Mouse (Mus musculus) limb, embryonic 15.5 days (tissue): ENCODE measurements around the gene Dhdh. TPM values are rescaled to one million over a fixed set of nuclear protein-coding genes. Genes with fewer than 3 reads are reported as not detected.
"Not testable (repeated sequence)": the region's sequence is repeated elsewhere in the genome, so short reads cannot be mapped to it uniquely, and the experiment has no call there.

Experiments used
- ATAC-seq: fragments of 200-750 bp; cut with Nextera tagmentation; 2 replicates; pipeline ENCODE4 v1.8.0; 2017; ENCODE audit warnings: low read depth, moderate TSS enrichment; ENCODE audit not compliant: insufficient number of reproducible peaks, low FRiP score, low TSS enrichment
- H3K27ac ChIP-seq: fragments of 300-500 bp; sonication (generic); 2 replicates; pipeline ENCODE4 v1.5.1; 2015; ENCODE audit warnings: moderate library complexity, mild to moderate bottlenecking, inconsistent platforms
- H3K27me3 ChIP-seq: fragments of 300-500 bp; sonication (generic); 2 replicates; pipeline ENCODE4 v1.6.1; 2015; ENCODE audit warnings: inconsistent platforms
- H3K36me3 ChIP-seq: fragments of 300-500 bp; sonication (generic); 2 replicates; pipeline ENCODE4 v1.6.1; 2015; ENCODE audit warnings: inconsistent platforms
- H3K4me1 ChIP-seq: fragments of 300-500 bp; sonication (generic); 2 replicates; pipeline ENCODE4 v1.6.1; 2015; ENCODE audit warnings: inconsistent platforms
- H3K4me2 ChIP-seq: fragments of 300-500 bp; sonication (generic); 2 replicates; pipeline ENCODE4 v1.6.1; 2015; ENCODE audit warnings: mild to moderate bottlenecking, inconsistent platforms
- H3K4me3 ChIP-seq: fragments of 300-500 bp; sonication (generic); 2 replicates; pipeline ENCODE4 v1.5.1; 2015; ENCODE audit warnings: mild to moderate bottlenecking, inconsistent platforms
- H3K9ac ChIP-seq: fragments of 300-500 bp; sonication (generic); 2 replicates; pipeline ENCODE4 v1.6.1; 2015; ENCODE audit warnings: inconsistent platforms
- H3K9me3 ChIP-seq: fragments of 300-500 bp; sonication (generic); 2 replicates; pipeline ENCODE4 v1.6.1; 2016; ENCODE audit warnings: inconsistent platforms
- WGBS: fragments of 180-500 bp; shearing (Covaris S2); methylation state at CpG from one replicate; pipeline ENCODE4 v1.1.7; 2015; 5-methylcytosine and 5-hydroxymethylcytosine counted together
- polyA plus RNA-seq: library from polyadenylated mRNA; unstranded; fragments of >200 nt; fragmentation: Nextera tagmentation; extraction: Ambion mirVana; gene quantifications from 2 replicates; pipeline ENCODE4 v1.2.1, GENCODE M21; 2015

Dhdh gene
- polyA plus RNA-seq, 1 experiment from 2014 or later, result 3.1 TPM

- peak overlapping the region; percentile 65 for H3K9ac ChIP-seq
- ATAC-seq, result no peak
- no peak overlapping the region for H3K27ac ChIP-seq
- WGBS, result 78% methylated on average over 9 of the region's 9 CpGs
- no peaks in the 10 kb centered on the region for H3K9me3 ChIP-seq
- H3K27me3 ChIP-seq, result no peaks in the 10 kb centered on the region
- peaks cover 33% of the 10 kb centered on the region for H3K4me1 ChIP-seq
- peak overlapping the region; percentile 65 for H3K4me3 ChIP-seq
- H3K36me3 ChIP-seq, result peaks cover 43% of the 10 kb centered on the region
- peak overlapping the region; percentile 85 for H3K4me2 ChIP-seq
Observed at GRCm38 (mm10) chr7:45465549-45465948, 23.1 kb downstream of the Dhdh start.

GRCm38 (mm10) chr7:45465112-45465511, 23.5 kb downstream of the Dhdh start:
- H3K27me3 ChIP-seq, result no peaks in the 10 kb centered on the region
- H3K4me1 ChIP-seq, result peaks cover 38% of the 10 kb centered on the region
- 96% methylated on average over 12 of the region's 12 CpGs for WGBS
- H3K9ac ChIP-seq, result no peak overlapping the region
- peaks cover 43% of the 10 kb centered on the region for H3K36me3 ChIP-seq
- no peak for ATAC-seq
- H3K9me3 ChIP-seq, result no peaks in the 10 kb centered on the region
- no peak overlapping the region for H3K4me3 ChIP-seq
- no peak overlapping the region for H3K27ac ChIP-seq
- H3K4me2 ChIP-seq, result peak overlapping the region; percentile 85; the same call in 1 of the 2 replicates

- ATAC-seq, result no peak
- Histone ChIP-seq H3K4me2 (no peak overlapping the region), H3K4me1 (peaks cover 40% of the 10 kb centered on the region), H3K4me3 (no peak overlapping the region), H3K27me3 (no peaks in the 10 kb centered on the region), H3K36me3 (peaks cover 43% of the 10 kb centered on the region), H3K9me3 (no peaks in the 10 kb centered on the region), H3K27ac (no peak overlapping the region), H3K9ac (no peak overlapping the region)
- 91% methylated on average over 7 of the region's 7 CpGs for WGBS
Observed at GRCm38 (mm10) chr7:45463987-45464778, 24.4 kb downstream of the Dhdh start.

- H3K36me3 ChIP-seq, result peaks cover 52% of the 10 kb centered on the region
- H3K27me3 ChIP-seq, H3K9ac ChIP-seq, H3K4me2 ChIP-seq, H3K4me3 ChIP-seq, ATAC-seq, H3K27ac ChIP-seq, H3K9me3 ChIP-seq: not testable (repeated sequence)
- peaks cover 46% of the 10 kb centered on the region for H3K4me1 ChIP-seq
- WGBS, result 79% methylated on average over 4 of the region's 4 CpGs
Observed at GRCm38 (mm10) chr7:45462868-45463267, 25.7 kb downstream of the Dhdh start.

GRCm38 (mm10) chr7:45462325-45462724, 26.3 kb downstream of the Dhdh start:
- peak overlapping the region; percentile 17; the same call in 1 of the 2 replicates for H3K27ac ChIP-seq
- H3K9me3 ChIP-seq, result no peaks in the 10 kb centered on the region
- H3K4me1 ChIP-seq, result peaks cover 51% of the 10 kb centered on the region
- no peak for ATAC-seq
- no peak overlapping the region for H3K9ac ChIP-seq
- peaks cover 57% of the 10 kb centered on the region for H3K36me3 ChIP-seq
- H3K4me3 ChIP-seq, result no peak overlapping the region
- no peak overlapping the region for H3K4me2 ChIP-seq
- 84% methylated on average over 4 of the region's 4 CpGs for WGBS
- no peaks in the 10 kb centered on the region for H3K27me3 ChIP-seq

GRCm38 (mm10) chr7:45461781-45462180, 26.8 kb downstream of the Dhdh start:
- WGBS, result 85% methylated on average over 4 of the region's 4 CpGs
- Histone ChIP-seq H3K4me1 (peaks cover 55% of the 10 kb centered on the region), H3K4me3 (no peak overlapping the region), H3K9ac (no peak overlapping the region), H3K9me3 (no peaks in the 10 kb centered on the region), H3K4me2 (no peak overlapping the region), H3K27ac (peak overlapping the region; percentile 87; the same call in 1 of the 2 replicates), H3K27me3 (no peaks in the 10 kb centered on the region), H3K36me3 (peaks cover 63% of the 10 kb centered on the region)
- no peak for ATAC-seq

GRCm38 (mm10) chr7:45461326-45461725, 27.3 kb downstream of the Dhdh start:
- Histone ChIP-seq H3K4me2 (no peak overlapping the region), H3K9me3 (no peaks in the 10 kb centered on the region), H3K27ac (peak overlapping the region; percentile 87), H3K27me3 (no peaks in the 10 kb centered on the region), H3K36me3 (peaks cover 65% of the 10 kb centered on the region), H3K9ac (no peak overlapping the region), H3K4me3 (no peak overlapping the region), H3K4me1 (peaks cover 57% of the 10 kb centered on the region)
- ATAC-seq, result no peak
- WGBS, result 54% methylated on average over 4 of the region's 5 CpGs

GRCm38 (mm10) chr7:45460860-45461314, 27.7 kb downstream of the Dhdh start:
- peaks cover 55% of the 10 kb centered on the region for H3K4me1 ChIP-seq
- H3K27me3 ChIP-seq, result no peaks in the 10 kb centered on the region
- H3K9ac ChIP-seq, result 0 out of 2 replicates have a peak overlapping the region, but pooled peaks have one; percentile 7
- peak overlapping the region; percentile 87 for H3K27ac ChIP-seq
- no peak for ATAC-seq
- 13% methylated on average over 13 of the region's 13 CpGs for WGBS
- H3K4me3 ChIP-seq, result peak overlapping the region; percentile 62; the same call in 1 of the 2 replicates
- H3K36me3 ChIP-seq, result peaks cover 69% of the 10 kb centered on the region
- peak overlapping the region; percentile 50 for H3K4me2 ChIP-seq
- no peaks in the 10 kb centered on the region for H3K9me3 ChIP-seq

- H3K4me2 ChIP-seq, result peak overlapping the region; percentile 50
- no peaks in the 10 kb centered on the region for H3K9me3 ChIP-seq
- peak overlapping the region; percentile 87 for H3K27ac ChIP-seq
- peak overlapping the region; percentile 62 for H3K4me3 ChIP-seq
- H3K9ac ChIP-seq, result 0 out of 2 replicates have a peak overlapping the region, but pooled peaks have one; percentile 7
- H3K4me1 ChIP-seq, result peaks cover 50% of the 10 kb centered on the region
- peaks cover 71% of the 10 kb centered on the region for H3K36me3 ChIP-seq
- no peak for ATAC-seq
- WGBS, result 67% methylated on average over 7 of the region's 7 CpGs
- no peaks in the 10 kb centered on the region for H3K27me3 ChIP-seq
Observed at GRCm38 (mm10) chr7:45460377-45460776, 28.2 kb downstream of the Dhdh start.

GRCm38 (mm10) chr7:45459564-45460140, 29.0 kb downstream of the Dhdh start, which contains the start of gene Ftl1:
Ftl1 (minus strand) TSS chr7:45459884.
- Histone ChIP-seq H3K36me3 (peaks cover 71% of the 10 kb centered on the region), H3K27ac (peak within 1 kb of the TSS; percentile 96), H3K4me3 (peak within 1 kb of the TSS; percentile 62), H3K4me1 (peaks cover 46% of the 10 kb centered on the region), H3K9ac (peak within 1 kb of the TSS; percentile 66), H3K4me2 (peak within 1 kb of the TSS; percentile 64)
- 0% methylated on average over 33 of the region's 37 CpGs for WGBS
- H3K9me3 ChIP-seq, H3K27me3 ChIP-seq: not testable (repeated sequence)
- ATAC-seq, result peak; percentile 96

- H3K4me1 ChIP-seq, result peaks cover 46% of the 10 kb centered on the region
- peak; percentile 62 for ATAC-seq
- no peaks in the 10 kb centered on the region for H3K9me3 ChIP-seq
- peak overlapping the region; percentile 66 for H3K9ac ChIP-seq
- H3K36me3 ChIP-seq, result peaks cover 72% of the 10 kb centered on the region
- under 1% methylated on average over 41 of the region's 43 CpGs for WGBS
- H3K27me3 ChIP-seq, result no peaks in the 10 kb centered on the region
- peak overlapping the region; percentile 64 for H3K4me2 ChIP-seq
- H3K4me3 ChIP-seq, result peak overlapping the region; percentile 62
- peak overlapping the region; percentile 96 for H3K27ac ChIP-seq
Observed at GRCm38 (mm10) chr7:45458748-45459563, 29.6 kb downstream of the Dhdh start.
